Mouse (Mus musculus) kidney, adult 2 months (tissue): ENCODE data around the gene Epha3.

Experiments
- CTCF ChIP-seq: fragments of 200-500 bp; conservative IDR thresholded peaks from 2 replicates; pipeline ENCODE4 v1.5.1; 2011; ENCODE audit warnings: low read depth, mild to moderate bottlenecking, control low read depth, low read length, moderate library complexity, mixed read lengths; ENCODE audit not compliant: insufficient read depth, insufficient read length
- POLR2A ChIP-seq: fragments of 200-500 bp; IDR thresholded peaks from one replicate; pipeline ENCODE4 v1.6.1; 2011; ENCODE audit warnings: low read depth, low read length, control low read depth

- TF ChIP-seq CTCF (no peak), POLR2A (no peak)
These were observed 144.7 kb downstream of the Epha3 start for GRCm38 (mm10) chr16:63719235-63719634.
